Mouse (Mus musculus) lung, adult 2 months (tissue): Measurements from ENCODE around the gene Tex29. TPM values are rescaled to one million over a fixed set of nuclear protein-coding genes. Genes with fewer than 3 reads are reported as not detected.

ENCODE experiments used
- DNase-seq: peaks from one replicate; pipeline ENCODE4 v3.0.0; 2022
- H3K4me1 ChIP-seq: fragments of 200-500 bp; 2 replicates; pipeline ENCODE4 v1.6.1; 2011; ENCODE audit warnings: low read length; ENCODE audit not compliant: control insufficient read depth, insufficient read depth
- H3K4me3 ChIP-seq: fragments of 200-500 bp; replicated peaks from 2 replicates; pipeline ENCODE3; 2011; ENCODE audit warnings: low read depth, mild to moderate bottlenecking, control low read depth, low read length; ENCODE audit errors: extremely low read depth
- CTCF ChIP-seq: fragments of 200-500 bp; IDR thresholded peaks from 2 replicates; pipeline ENCODE4 v1.5.1; 2011; ENCODE audit warnings: mild to moderate bottlenecking, low read length, control low read depth; ENCODE audit not compliant: insufficient read depth
- POLR2A ChIP-seq: fragments of 200-500 bp; IDR thresholded peaks from 2 replicates; pipeline ENCODE4 v1.6.1; 2011; ENCODE audit warnings: low read depth, mild to moderate bottlenecking, control low read depth, low read length, borderline replicate concordance; ENCODE audit errors: extremely low read depth
- WGBS: fragments of 180-500 bp; shearing (Covaris S2); methylation state at CpG from one replicate; pipeline ENCODE4 v1.1.7; 2018; 5-methylcytosine and 5-hydroxymethylcytosine counted together
- polyA plus RNA-seq: library from polyadenylated mRNA; depleted of rRNA; stranded (reverse); fragments of >200 nt; gene quantifications from 2 replicates; pipeline ENCODE4 v1.2.3, GENCODE M21; 2012; rRNA removed

The Tex29 gene
- polyA plus RNA-seq: not detected in 2 replicates

DNA sequence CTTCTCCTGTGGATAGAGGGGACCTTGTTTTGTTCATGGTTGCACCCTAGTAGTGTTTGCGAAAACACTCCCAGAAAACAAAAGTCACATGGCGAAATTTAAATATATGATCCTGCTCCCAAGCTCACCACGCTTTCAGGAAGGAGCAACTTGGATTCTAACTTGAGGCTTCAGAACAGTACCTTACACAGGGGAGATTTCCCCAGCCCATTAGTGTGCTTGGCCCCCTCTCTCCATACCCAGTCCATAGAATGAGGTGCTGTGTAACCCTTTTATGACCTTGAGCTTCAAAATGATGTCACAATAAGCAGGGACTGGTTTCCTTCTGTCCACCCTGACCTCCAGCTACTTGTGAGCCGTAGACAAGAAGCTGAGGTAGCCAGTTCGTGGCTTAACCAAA is at the start of gene Tex29:
Gene Tex29 (plus strand): TSS at position 301 of the 400 bp plus-strand sequence.
- no peak for TF ChIP-seq CTCF
- no peak for TF ChIP-seq POLR2A
- DNase-seq: no peak
- H3K4me3 ChIP-seq: no peak within 1 kb of the TSS
- 0 out of 2 replicates have a peak, but pooled peaks cover 3% of the 10 kb centered on the region for H3K4me1 ChIP-seq
- WGBS: 79% methylated on average over 5 of the region's 5 CpGs

GRCm38 (mm10) chr8:11794956-11795355 is 45.3 kb upstream of the Tex29 start:
- Histone ChIP-seq H3K4me3 (no peak overlapping the region), H3K4me1 (peaks cover 2% of the 10 kb centered on the region; the same call in 1 of the 2 replicates)
- no peak for DNase-seq
- TF ChIP-seq POLR2A: no peak
- TF ChIP-seq CTCF: no peak

GRCm38 (mm10) chr8:11797128-11797527 is 43.1 kb upstream of the Tex29 start:
- H3K4me3 ChIP-seq: no peak overlapping the region
- H3K4me1 ChIP-seq: peaks cover 2% of the 10 kb centered on the region; the same call in 1 of the 2 replicates
- no peak for TF ChIP-seq POLR2A
- no peak for TF ChIP-seq CTCF
- DNase-seq: no peak
- WGBS: 74% methylated on average over 8 of the region's 8 CpGs

- no peak for TF ChIP-seq CTCF
- no peak for TF ChIP-seq POLR2A
- peaks cover 2% of the 10 kb centered on the region; the same call in 1 of the 2 replicates for H3K4me1 ChIP-seq
- DNase-seq: no peak
- 80% methylated on average over 14 of the region's 14 CpGs for WGBS
- no peak overlapping the region for H3K4me3 ChIP-seq
Measured at GRCm38 (mm10) chr8:11797729-11798479, 42.4 kb upstream of the Tex29 start.

DNA sequence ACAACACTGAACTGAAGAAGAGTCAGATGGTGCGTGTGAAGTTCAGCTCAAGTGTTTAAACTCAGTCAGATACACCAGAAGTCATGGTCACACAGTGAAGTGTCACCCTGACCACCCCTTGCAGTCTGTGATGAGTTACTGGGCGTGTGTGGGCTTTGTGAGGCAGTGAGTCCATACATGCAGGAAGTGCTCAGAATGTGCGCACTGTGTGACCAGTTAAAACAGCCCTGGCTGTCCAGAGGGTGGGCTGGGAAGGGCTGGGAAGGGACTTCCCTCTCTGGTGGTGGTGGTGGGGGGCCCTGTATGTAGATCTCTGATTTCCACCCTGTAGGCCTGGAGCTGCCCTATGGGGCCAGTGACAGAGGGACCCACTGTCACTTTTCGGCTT is 41.8 kb upstream of the Tex29 start:
- DNase-seq: no peak
- Histone ChIP-seq H3K4me3 (no peak overlapping the region), H3K4me1 (peaks cover 2% of the 10 kb centered on the region; the same call in 1 of the 2 replicates)
- 81% methylated on average over 4 of the region's 4 CpGs for WGBS
- TF ChIP-seq CTCF (no peak), POLR2A (no peak)

DNA sequence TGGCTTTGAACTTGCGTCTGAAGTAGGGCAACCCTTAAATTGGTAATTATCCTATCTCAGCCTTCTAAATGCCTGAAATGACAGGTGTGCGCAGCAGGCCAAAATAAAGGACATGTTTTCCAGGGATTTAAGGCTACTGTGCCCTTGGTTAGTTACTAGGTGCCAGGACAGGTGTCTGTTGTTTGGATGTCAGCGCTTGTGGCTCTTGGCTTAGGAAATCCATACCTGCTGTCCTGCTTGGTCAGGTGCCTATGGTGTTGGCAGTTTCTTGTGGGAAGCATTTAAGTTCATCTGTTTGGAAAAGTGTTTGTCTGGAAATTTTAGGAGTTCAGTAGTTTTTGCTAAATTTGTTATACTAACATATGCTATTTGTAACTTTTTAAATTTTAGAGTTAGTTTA is 41.2 kb upstream of the Tex29 start:
- no peak for DNase-seq
- WGBS: 87% methylated on average over 3 of the region's 3 CpGs
- no peak overlapping the region for H3K4me3 ChIP-seq
- H3K4me1 ChIP-seq: peaks cover 2% of the 10 kb centered on the region; the same call in 1 of the 2 replicates
- TF ChIP-seq POLR2A: no peak
- no peak for TF ChIP-seq CTCF

- DNase-seq: peak; percentile 31
- WGBS: 63% methylated on average over 7 of the region's 7 CpGs
- no peak overlapping the region for H3K4me3 ChIP-seq
- TF ChIP-seq CTCF: no peak
- no peak for TF ChIP-seq POLR2A
- peaks cover 2% of the 10 kb centered on the region; the same call in 1 of the 2 replicates for H3K4me1 ChIP-seq
Measured at GRCm38 (mm10) chr8:11800481-11800880, 39.8 kb upstream of the Tex29 start.

DNA sequence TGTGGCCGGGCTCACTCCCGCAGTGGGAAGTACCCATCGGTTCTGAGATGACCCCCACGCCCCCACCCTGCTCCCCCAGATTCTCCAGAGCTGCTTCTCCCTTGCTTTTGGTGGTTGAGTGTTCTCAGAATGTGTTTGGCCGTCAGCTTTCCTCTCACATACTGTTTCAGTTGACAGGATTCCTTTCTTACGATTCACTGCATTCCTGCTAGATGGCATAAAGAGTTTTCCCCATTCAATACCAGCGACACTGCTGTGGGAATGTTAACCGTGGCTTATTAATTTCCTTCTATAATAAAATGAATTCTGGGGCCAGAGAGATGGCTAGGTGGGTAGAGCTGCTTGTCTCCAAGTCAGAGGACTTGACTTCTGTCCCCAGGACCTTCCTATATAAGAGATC is 38.7 kb upstream of the Tex29 start:
- no peak for DNase-seq
- Histone ChIP-seq H3K4me1 (peaks cover 2% of the 10 kb centered on the region; the same call in 1 of the 2 replicates), H3K4me3 (no peak overlapping the region)
- WGBS: 50% methylated on average over 8 of the region's 8 CpGs
- no peak for TF ChIP-seq CTCF
- no peak for TF ChIP-seq POLR2A

DNA sequence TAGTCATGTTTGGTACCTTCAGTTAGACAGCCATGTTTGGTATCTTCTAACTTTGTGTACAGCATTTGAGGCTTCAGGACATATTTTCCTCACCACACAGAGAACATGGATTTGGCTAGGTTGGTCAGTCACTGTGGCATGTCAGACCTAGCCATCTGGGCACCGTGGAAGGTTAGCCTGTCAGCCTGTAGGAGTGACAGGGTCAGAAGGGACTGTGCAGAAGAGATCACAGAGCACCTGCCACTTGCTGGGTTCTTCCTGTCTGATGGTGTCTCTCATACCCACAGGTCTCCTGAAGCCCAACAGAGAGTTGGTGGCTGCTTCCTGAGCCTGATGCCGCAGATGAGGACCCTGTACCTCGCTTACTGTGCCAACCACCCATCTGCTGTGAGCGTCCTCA is 35.4 kb upstream of the Tex29 start:
- DNase-seq: no peak
- 98% methylated on average over 4 of the region's 4 CpGs for WGBS
- no peak for TF ChIP-seq CTCF
- no peak for TF ChIP-seq POLR2A

DNA sequence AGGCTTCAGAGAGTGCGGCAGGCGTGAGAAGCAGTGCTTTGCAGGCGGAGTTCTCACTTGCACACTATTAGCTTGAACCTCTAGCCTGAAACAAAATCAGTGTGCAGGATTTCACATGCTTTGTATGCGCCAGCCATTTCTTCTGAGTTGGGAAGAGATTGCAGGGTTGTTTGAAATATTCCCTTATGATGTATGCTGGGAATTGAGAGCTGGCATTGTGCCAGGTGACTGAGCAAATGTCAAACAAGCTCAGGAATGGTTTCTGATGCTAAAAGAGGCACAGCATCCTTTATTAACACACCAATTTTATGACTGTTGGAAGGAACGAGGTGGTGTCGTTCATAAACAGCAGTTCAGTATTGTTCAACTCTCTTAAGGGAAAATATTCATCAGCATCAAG is 34.0 kb upstream of the Tex29 start:
- Histone ChIP-seq H3K4me1 (no peaks in the 10 kb centered on the region), H3K4me3 (no peak overlapping the region)
- 80% methylated on average over 6 of the region's 6 CpGs for WGBS
- no peak for DNase-seq
- TF ChIP-seq CTCF: no peak

More for the DNA sequence above, 35.4 kb upstream of the Tex29 start:
- no peaks in the 10 kb centered on the region for H3K4me1 ChIP-seq
- no peak overlapping the region for H3K4me3 ChIP-seq
